Mouse (Mus musculus) MEL (cell line): Measurements from ENCODE around the gene Krt6a. TPM values are rescaled to one million over a fixed set of nuclear protein-coding genes. Genes with fewer than 3 reads are reported as not detected.

Experiments used
- DNase-seq: peaks from one replicate; pipeline ENCODE4 v3.0.0; 2011; ENCODE audit warnings: low read depth, low spot score
- H3K27ac ChIP-seq: 2 replicates; pipeline ENCODE4 v1.5.1; 2012; ENCODE audit warnings: low read depth, mild to moderate bottlenecking, control low read depth, low read length, moderate library complexity; ENCODE audit not compliant: control insufficient read depth
- H3K27me3 ChIP-seq, 2 experiments: fragments of 150-350 bp in 1 of 2; sonication (generic) in 1 of 2; 2 replicates each; pipeline ENCODE4 v1.6.1; 2012; ENCODE audit warnings: low read length in 2 of 2, mild to moderate bottlenecking in 2 of 2, improper control_type of control experiment in 1 of 2, moderate library complexity in 1 of 2; ENCODE audit not compliant: insufficient read depth in 2 of 2, control insufficient read depth in 1 of 2
- H3K36me3 ChIP-seq, 2 experiments: 2 replicates each; pipeline ENCODE4 v1.6.1; 2012 to 2014; ENCODE audit warnings: low read length in 2 of 2, improper control_type of control experiment in 1 of 2, inconsistent platforms in 1 of 2, mild to moderate bottlenecking in 1 of 2; ENCODE audit not compliant: insufficient read depth in 2 of 2, control insufficient read depth in 1 of 2
- H3K4me1 ChIP-seq, 2 experiments: fragments of 150-350 bp in 1 of 2; sonication (generic) in 1 of 2; 2 replicates each; pipeline ENCODE4 v1.6.1; 2012; ENCODE audit warnings: low read length in 2 of 2, improper control_type of control experiment in 1 of 2, mild to moderate bottlenecking in 1 of 2; ENCODE audit not compliant: insufficient read depth in 2 of 2, control insufficient read depth in 1 of 2
- H3K4me3 ChIP-seq, 2 experiments: fragments of 150-350 bp in 1 of 2; sonication (generic) in 1 of 2; 2 replicates each; pipeline ENCODE4 v1.5.1; 2012; ENCODE audit warnings: low read depth in 2 of 2, low read length in 2 of 2, mild to moderate bottlenecking in 2 of 2, moderate library complexity in 2 of 2, control low read depth in 1 of 2, improper control_type of control experiment in 1 of 2; ENCODE audit not compliant: control insufficient read depth in 1 of 2, insufficient read depth in 1 of 2
- H3K79me2 ChIP-seq: 2 replicates; pipeline ENCODE4 v1.6.1; 2012; ENCODE audit warnings: mild to moderate bottlenecking, low read length, moderate library complexity; ENCODE audit not compliant: control insufficient read depth, poor library complexity, insufficient read depth
- H3K9ac ChIP-seq: 2 replicates; pipeline ENCODE4 v1.6.1; 2012; ENCODE audit warnings: low read depth, mild to moderate bottlenecking, control low read depth, low read length, moderate library complexity; ENCODE audit not compliant: control insufficient read depth, poor library complexity, severe bottlenecking
- H3K9me3 ChIP-seq: fragments of 150-350 bp; sonication (generic); replicated peaks from 2 replicates; pipeline ENCODE4 v1.6.1; 2012; ENCODE audit warnings: mild to moderate bottlenecking, low read length, improper control_type of control experiment, moderate library complexity; ENCODE audit not compliant: insufficient read depth
- BHLHE40 ChIP-seq: IDR thresholded peaks from 2 replicates; pipeline ENCODE4 v1.6.1; 2012; ENCODE audit warnings: low read depth, mild to moderate bottlenecking, inconsistent platforms, low read length, improper control_type of control experiment, borderline replicate concordance
- CHD1 ChIP-seq: IDR thresholded peaks from 2 replicates; pipeline ENCODE4 v1.6.1; 2012; ENCODE audit warnings: low read depth, mild to moderate bottlenecking, inconsistent platforms, low read length, improper control_type of control experiment
- CTCF ChIP-seq, 3 experiments: IDR thresholded peaks in 2 of 3; conservative IDR thresholded peaks in 1 of 3; 2 replicates each; pipeline ENCODE4 v1.5.1; 2011 to 2012; ENCODE audit warnings: low read length in 3 of 3, low read depth in 2 of 3, mild to moderate bottlenecking in 2 of 3, improper control_type of control experiment in 1 of 3, inconsistent platforms in 1 of 3, mixed read lengths in 1 of 3, moderate library complexity in 1 of 3; ENCODE audit not compliant: control insufficient read depth in 1 of 3, insufficient read depth in 1 of 3, poor library complexity in 1 of 3, severe bottlenecking in 1 of 3
- HCFC1 ChIP-seq: IDR thresholded peaks from 2 replicates; pipeline ENCODE4 v1.6.1; 2012; ENCODE audit warnings: low read depth, mild to moderate bottlenecking, inconsistent platforms, low read length, improper control_type of control experiment, moderate library complexity
- MAFK ChIP-seq: IDR thresholded peaks from 2 replicates; pipeline ENCODE4 v1.6.1; 2011; ENCODE audit warnings: low read depth, mild to moderate bottlenecking, low read length, improper control_type of control experiment, borderline replicate concordance
- MAX ChIP-seq: IDR thresholded peaks from 2 replicates; pipeline ENCODE4 v1.6.1; 2011; ENCODE audit warnings: low read length, improper control_type of control experiment
- MEF2A ChIP-seq: IDR thresholded peaks from 2 replicates; pipeline ENCODE4 v1.6.1; 2014; ENCODE audit warnings: low read depth, mild to moderate bottlenecking, inconsistent platforms, low read length, improper control_type of control experiment; ENCODE audit not compliant: poor library complexity, insufficient replicate concordance, severe bottlenecking; ENCODE audit errors: extremely low read depth
- MYB ChIP-seq: IDR thresholded peaks from 2 replicates; pipeline ENCODE4 v1.6.1; 2011; ENCODE audit warnings: mild to moderate bottlenecking, low read depth, low read length, improper control_type of control experiment
- NELFE ChIP-seq: IDR thresholded peaks from 2 replicates; pipeline ENCODE4 v1.6.1; 2011; ENCODE audit warnings: low read depth, low read length, improper control_type of control experiment
- NRF1 ChIP-seq: IDR thresholded peaks from 2 replicates; pipeline ENCODE4 v1.6.1; 2014; ENCODE audit warnings: low read depth, mild to moderate bottlenecking, inconsistent platforms, low read length, improper control_type of control experiment, moderate library complexity; ENCODE audit not compliant: poor library complexity, insufficient read depth, severe bottlenecking
- POLR2A ChIP-seq, 2 experiments: IDR thresholded peaks; 2 replicates each; pipeline ENCODE4 v1.6.1; 2011 to 2012; ENCODE audit warnings: low read length in 2 of 2, mild to moderate bottlenecking in 2 of 2, control low read depth in 1 of 2, improper control_type of control experiment in 1 of 2, low read depth in 1 of 2, moderate library complexity in 1 of 2; ENCODE audit not compliant: control insufficient read depth in 1 of 2, insufficient read depth in 1 of 2, poor library complexity in 1 of 2
- POLR2AphosphoS2 ChIP-seq: IDR thresholded peaks from 2 replicates; pipeline ENCODE4 v1.6.1; 2011; ENCODE audit warnings: low read length, improper control_type of control experiment
- POLR2AphosphoS5 ChIP-seq: IDR thresholded peaks from 2 replicates; pipeline ENCODE4 v1.6.1; 2012; ENCODE audit warnings: low read depth, borderline replicate concordance, mild to moderate bottlenecking, inconsistent platforms, low read length, moderate library complexity, mixed read lengths
- TAL1 ChIP-seq: IDR thresholded peaks from 2 replicates; pipeline ENCODE4 v1.6.1; 2012; ENCODE audit warnings: mild to moderate bottlenecking, inconsistent platforms, low read length, moderate library complexity, mixed read lengths
- TCF12 ChIP-seq: IDR thresholded peaks from 2 replicates; pipeline ENCODE4 v1.6.1; 2014; ENCODE audit warnings: low read depth, mild to moderate bottlenecking, inconsistent platforms, low read length, improper control_type of control experiment, moderate library complexity
- UBTF ChIP-seq: IDR thresholded peaks from 2 replicates; pipeline ENCODE4 v1.6.1; 2012; ENCODE audit warnings: low read depth, mild to moderate bottlenecking, inconsistent platforms, low read length, improper control_type of control experiment, moderate library complexity, borderline replicate concordance; ENCODE audit not compliant: insufficient read depth
- ZC3H11A ChIP-seq: IDR thresholded peaks from 2 replicates; pipeline ENCODE4 v1.6.1; 2012; ENCODE audit warnings: low read depth, mild to moderate bottlenecking, inconsistent platforms, low read length, improper control_type of control experiment
- polyA plus RNA-seq, 2 experiments: library from polyadenylated mRNA; stranded (reverse) in 1 of 2; unstranded in 1 of 2; fragments of >175 nt in 1 of 2; fragments of >200 nt in 1 of 2; gene quantifications; 2 replicates each; pipeline versions ENCODE4 v1.2.1 to v1.2.4; 2012; ENCODE audit warnings: low replicate concordance in 2 of 2, low read depth in 1 of 2; ENCODE audit not compliant: insufficient read length in 2 of 2, insufficient read depth in 1 of 2, missing spikeins in 1 of 2
- total RNA-seq: library from RNA; depleted of rRNA; stranded (reverse); fragments of 300-350 nt; gene quantifications from 2 replicates; pipeline ENCODE4 v1.2.3, GENCODE M21; 2012; rRNA removed

Krt6a gene
- total and polyA plus RNA-seq, 3 experiments: not detected

DNA sequence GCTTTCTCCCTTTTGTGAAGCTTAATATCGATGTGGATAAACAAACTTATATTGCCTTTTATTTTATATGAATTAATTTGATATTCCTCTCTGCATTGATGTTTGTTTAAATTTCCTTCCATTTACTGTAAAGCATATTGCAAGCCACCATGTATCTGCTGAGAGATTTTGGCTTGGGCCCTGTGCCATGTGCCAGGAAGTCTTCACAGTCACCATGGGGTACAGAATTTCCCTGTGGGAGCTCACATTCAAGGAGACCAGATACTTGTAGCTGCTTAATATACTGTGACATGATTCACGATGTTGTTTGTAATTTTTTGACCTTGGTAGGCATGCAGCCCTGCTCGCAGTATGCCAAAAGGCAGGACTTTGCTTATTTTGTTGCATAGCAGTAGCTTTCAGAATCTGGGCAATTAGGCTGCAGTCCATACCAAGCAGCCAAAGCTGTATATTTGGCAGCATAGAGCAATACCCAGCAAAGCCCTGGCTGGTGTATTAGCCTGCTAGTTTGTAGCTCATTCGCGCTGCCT is 41.3 kb downstream of the Krt6a start:
- no peak for TF ChIP-seq NELFE
- TF ChIP-seq CTCF (IDR thresholded peaks at IDR 0.05 in 2 of 3, conservative IDR thresholded peaks at IDR 0.05 in 1 of 3; ENCODE audit: control insufficient read depth in 1 of 3, insufficient read depth in 1 of 3, low read depth in 2 of 3, low read length in 3 of 3, poor library complexity in 1 of 3, severe bottlenecking in 1 of 3): no peak
- no peak for TF ChIP-seq TAL1
- no peak for TF ChIP-seq CHD1
- TF ChIP-seq MYB: no peak
- TF ChIP-seq NRF1: no peak
- TF ChIP-seq UBTF: no peak
- no peak for TF ChIP-seq POLR2A (IDR thresholded peaks at IDR 0.05; ENCODE audit: control insufficient read depth in 1 of 2, insufficient read depth in 1 of 2, low read depth in 1 of 2, low read length in 2 of 2, poor library complexity in 1 of 2)
- no peak for TF ChIP-seq POLR2AphosphoS5
- DNase-seq: no peak
- H3K9me3 ChIP-seq: no peaks in the 10 kb centered on the region
- no peaks in the 10 kb centered on the region for H3K4me1 ChIP-seq
- no peaks in the 10 kb centered on the region for H3K27me3 ChIP-seq
- H3K36me3 ChIP-seq: no peaks in the 10 kb centered on the region
- H3K9ac ChIP-seq: no peak overlapping the region
- H3K27ac ChIP-seq: no peak overlapping the region
- H3K79me2 ChIP-seq: no peaks in the 10 kb centered on the region
- H3K4me3 ChIP-seq: no peak overlapping the region

DNA sequence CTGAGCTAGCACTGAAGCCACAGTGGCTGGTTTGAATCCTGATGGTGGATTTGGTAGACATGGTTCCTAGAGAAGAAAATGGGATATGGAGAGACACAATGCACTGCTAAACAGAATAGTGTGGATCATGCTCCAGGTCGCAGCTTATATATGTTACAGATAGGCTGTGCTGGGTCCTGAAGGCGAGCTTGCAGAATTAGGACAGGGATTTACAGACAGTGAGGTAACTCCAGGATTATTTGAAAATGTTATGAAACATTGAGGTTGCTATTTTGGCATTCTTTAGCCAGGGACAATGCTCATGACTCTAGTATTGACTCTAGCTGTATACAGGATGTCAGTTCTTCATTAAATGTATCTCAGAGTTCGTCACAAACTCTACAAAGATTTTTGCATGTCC is 46.8 kb downstream of the Krt6a start, which contains the start of gene Gm5478:
TSS of gene Gm5478 (minus strand) at position 101 of the 400 bp plus-strand sequence.
- H3K9me3 ChIP-seq: no peaks in the 10 kb centered on the region
- no peaks in the 10 kb centered on the region for H3K4me1 ChIP-seq
- H3K27me3 ChIP-seq: no peaks in the 10 kb centered on the region; a peak in 1 of 4 replicates
- H3K9ac ChIP-seq: no peak within 1 kb of the TSS
- no peaks in the 10 kb centered on the region for H3K36me3 ChIP-seq
- no peak for DNase-seq
- H3K27ac ChIP-seq: no peak within 1 kb of the TSS
- no peak for TF ChIP-seq MAFK
- no peak for TF ChIP-seq MAX
- TF ChIP-seq MYB: no peak
- TF ChIP-seq TCF12: no peak
- no peak for TF ChIP-seq BHLHE40
- TF ChIP-seq MEF2A: no peak
- no peak for TF ChIP-seq HCFC1
- TF ChIP-seq POLR2AphosphoS2: no peak
- no peak for TF ChIP-seq ZC3H11A
- TF ChIP-seq POLR2AphosphoS5: no peak
- TF ChIP-seq, all 39 proteins: peak for 0
- Histone ChIP-seq H3K79me2 (no peaks in the 10 kb centered on the region), H3K4me3 (no peak within 1 kb of the TSS)

Other genes starting within 250 kb of the Krt6a start
- gene Krt88, start 246.6 kb downstream of the Krt6a start, total RNA-seq: not detected in 2 replicates
- gene Krt88, start 246.6 kb downstream of the Krt6a start, polyA plus RNA-seq: not detected
- not detected in 2 replicates for gene Krt81, start 230.6 kb downstream of the Krt6a start, total RNA-seq
- not detected for gene Krt81, start 230.6 kb downstream of the Krt6a start, polyA plus RNA-seq
- gene Krt86, start 220.8 kb downstream of the Krt6a start, total RNA-seq: not detected in 2 replicates
- not detected for gene Krt86, start 220.8 kb downstream of the Krt6a start, polyA plus RNA-seq
- gene Krt83, start 202.8 kb downstream of the Krt6a start, total RNA-seq: not detected in 2 replicates
- gene Krt83, start 202.8 kb downstream of the Krt6a start, polyA plus RNA-seq: not detected
- gene Gm49425, start 177.0 kb downstream of the Krt6a start, total RNA-seq: not detected in 2 replicates
- not detected for gene Gm49425, start 177.0 kb downstream of the Krt6a start, polyA plus RNA-seq
- not detected in 2 replicates for gene Krt84, start 161.5 kb downstream of the Krt6a start, total RNA-seq
- not detected for gene Krt84, start 161.5 kb downstream of the Krt6a start, polyA plus RNA-seq
- gene Krt82, start 143.6 kb downstream of the Krt6a start, total RNA-seq: not detected in 2 replicates
- gene Krt82, start 143.6 kb downstream of the Krt6a start, polyA plus RNA-seq: not detected
- not detected in 2 replicates for gene Krt90, start 131.4 kb downstream of the Krt6a start, total RNA-seq
- gene Krt90, start 131.4 kb downstream of the Krt6a start, polyA plus RNA-seq: not detected
- gene Krt75, start 120.4 kb downstream of the Krt6a start, total RNA-seq: not detected in 2 replicates
- gene Krt75, start 120.4 kb downstream of the Krt6a start, polyA plus RNA-seq: not detected
- gene Gm5414, start 66.1 kb downstream of the Krt6a start, total RNA-seq: not detected in 2 replicates
- gene Gm5414, start 66.1 kb downstream of the Krt6a start, polyA plus RNA-seq: not detected
- not detected in 2 replicates for gene Gm5478, start 46.9 kb downstream of the Krt6a start, total RNA-seq
- gene Gm5478, start 46.9 kb downstream of the Krt6a start, polyA plus RNA-seq: not detected
- gene Krt6b, start 14.0 kb downstream of the Krt6a start, total RNA-seq: not detected in 2 replicates
- gene Krt6b, start 14.0 kb downstream of the Krt6a start, polyA plus RNA-seq: not detected
- not detected in 2 replicates for gene Krt5, start 18.6 kb upstream of the Krt6a start, total RNA-seq
- not detected for gene Krt5, start 18.6 kb upstream of the Krt6a start, polyA plus RNA-seq
- not detected in 2 replicates for gene Krt71, start 48.8 kb upstream of the Krt6a start, total RNA-seq
- gene Krt71, start 48.8 kb upstream of the Krt6a start, polyA plus RNA-seq: not detected
- not detected in 2 replicates for gene Krt72, start 92.2 kb upstream of the Krt6a start, total RNA-seq
- not detected for gene Krt72, start 92.2 kb upstream of the Krt6a start, polyA plus RNA-seq
- not detected in 2 replicates for gene Krt73, start 108.0 kb upstream of the Krt6a start, total RNA-seq
- gene Krt73, start 108.0 kb upstream of the Krt6a start, polyA plus RNA-seq: not detected
- gene Krt2, start 123.9 kb upstream of the Krt6a start, total RNA-seq: not detected in 2 replicates
- gene Krt2, start 123.9 kb upstream of the Krt6a start, polyA plus RNA-seq: not detected
- gene Krt1, start 156.5 kb upstream of the Krt6a start, total RNA-seq: not detected in 2 replicates
- gene Krt1, start 156.5 kb upstream of the Krt6a start, polyA plus RNA-seq: not detected
- not detected in 2 replicates for gene Krt77, start 175.4 kb upstream of the Krt6a start, total RNA-seq
- not detected for gene Krt77, start 175.4 kb upstream of the Krt6a start, polyA plus RNA-seq
- not detected in 2 replicates for gene Krt76, start 198.6 kb upstream of the Krt6a start, total RNA-seq
- gene Krt76, start 198.6 kb upstream of the Krt6a start, polyA plus RNA-seq: not detected
- not detected in 2 replicates for gene Krt4, start 230.4 kb upstream of the Krt6a start, total RNA-seq
- not detected for gene Krt4, start 230.4 kb upstream of the Krt6a start, polyA plus RNA-seq
- gene Krt79, start 246.0 kb upstream of the Krt6a start, total RNA-seq: not detected in 2 replicates
- gene Krt79, start 246.0 kb upstream of the Krt6a start, polyA plus RNA-seq: not detected